Mouse (Mus musculus): ENCODE results near the gene Zc3h12b. TPM values are rescaled to one million over a fixed set of nuclear protein-coding genes. Genes with fewer than 3 reads are reported as not detected.

The Zc3h12b gene
- polyA plus RNA-seq (2014; fragmentation: Illumina TruSeq; extraction: RNeasy Lipid Tissue Mini Kit (QIAGEN cat#74804); ENCODE audit: low read depth, low replicate concordance) = 2.3 TPM

GRCm38 (mm10) chrX:95711227-95712111 lies at the start of gene Zc3h12b:
Gene Zc3h12b, plus strand, starts transcription at chrX:95711678.

DNA sequence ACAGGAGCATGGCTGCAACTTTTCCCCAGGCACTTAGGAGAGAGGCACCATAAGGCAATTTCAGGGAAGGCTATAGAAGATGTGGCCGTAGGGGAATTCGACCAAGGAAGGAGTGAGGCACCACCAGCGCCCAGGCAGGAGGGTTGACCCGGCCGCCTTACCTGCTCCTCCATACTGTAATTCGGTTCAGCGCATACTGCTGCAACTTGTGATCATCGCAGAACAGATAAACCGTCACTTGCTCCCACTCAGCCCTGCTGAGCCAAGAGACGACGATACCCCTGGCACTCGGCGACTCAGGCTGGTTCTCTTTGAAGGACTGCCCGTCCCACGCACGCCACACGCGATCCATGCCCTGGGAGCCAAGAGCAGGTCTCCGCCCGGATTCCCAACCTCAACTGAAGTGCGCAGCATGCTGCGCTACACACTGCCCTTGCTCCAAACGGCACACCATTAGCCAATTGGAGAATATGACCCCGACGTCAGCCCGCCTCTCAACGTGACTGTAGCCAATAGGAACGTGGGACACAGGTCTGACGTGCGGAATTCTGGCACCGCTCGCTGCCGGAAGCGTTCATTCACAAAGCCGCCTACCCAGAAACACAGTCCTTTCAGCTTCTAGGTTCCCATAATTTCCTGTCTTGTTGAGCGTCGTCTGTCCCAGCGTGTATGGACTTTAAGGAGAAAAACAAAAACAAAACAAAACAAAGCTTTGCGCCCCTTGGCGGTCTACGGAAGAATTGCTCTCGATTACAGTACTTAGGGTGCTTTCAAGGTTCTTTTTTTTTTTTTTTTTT lies 245.2 kb downstream of the Zc3h12b start, which contains the start of gene Las1l:
Las1l (minus strand) TSS at position 466 of the 797 bp plus-strand sequence.

Other genes starting within 250 kb of the Zc3h12b start
- not detected for gene Asb12, start 153.7 kb upstream of the Zc3h12b start, polyA plus RNA-seq (2014; fragmentation: Illumina TruSeq; extraction: RNeasy Lipid Tissue Mini Kit (QIAGEN cat#74804); ENCODE audit: low read depth, low replicate concordance)
- not detected for gene Pfn5, start 153.6 kb upstream of the Zc3h12b start, polyA plus RNA-seq (2014; fragmentation: Illumina TruSeq; extraction: RNeasy Lipid Tissue Mini Kit (QIAGEN cat#74804); ENCODE audit: low read depth, low replicate concordance)
- gene Zc4h2, start 53.2 kb upstream of the Zc3h12b start, polyA plus RNA-seq (2014; fragmentation: Illumina TruSeq; extraction: RNeasy Lipid Tissue Mini Kit (QIAGEN cat#74804); ENCODE audit: low read depth, low replicate concordance) = 14.4 TPM
- gene Las1l, start 245.3 kb downstream of the Zc3h12b start, polyA plus RNA-seq (2014; fragmentation: Illumina TruSeq; extraction: RNeasy Lipid Tissue Mini Kit (QIAGEN cat#74804); ENCODE audit: low read depth, low replicate concordance) = 54.9 TPM